Comparison of ENCODE assay signal across 26 mouse cellular contexts in genomic region chr2:12115479-12115878, GRCm38 (mm10).
DNase-seq lines count a peak whose midpoint lies in the region; ATAC-seq and TF ChIP-seq lines count a peak whose summit lies in the region.
"Had no signal": no experiment of that assay in that cellular context is flagged by ENCODE, and none has a peak within 500 bp of the region (broad histone marks: within the 10 kb centered on the region; RNA-seq: fewer than 3 reads in every experiment).

No protein-coding gene starts in this region.

- no peak overlapping the region for H3K4me2 ChIP-seq in kidney, embryonic 16.5 days (replicated peaks; ENCODE audit: low read depth, low read length)
- H3K4me2 ChIP-seq in lung, embryonic 14.5 days = no peak overlapping the region
- H3K4me2 ChIP-seq in stomach, postnatal 0 days (replicated peaks; ENCODE audit: low read depth) = no peak overlapping the region
- H3K4me2 ChIP-seq: embryonic facial prominence, embryonic 13.5 days; forebrain, embryonic 12.5 days; forebrain, embryonic 15.5 days; heart, embryonic 11.5 days; hindbrain, embryonic 12.5 days; hindbrain, embryonic 15.5 days had no signal

- H3K27ac ChIP-seq in kidney, embryonic 16.5 days (ENCODE audit: low read length) = peak overlapping the region; percentile 54; the same call in 1 of the 2 replicates
- no peak overlapping the region for H3K27ac ChIP-seq in lung, embryonic 14.5 days (ENCODE audit: low read depth)
- no peak overlapping the region; the same call in 1 of the 2 replicates for H3K27ac ChIP-seq in stomach, postnatal 0 days (replicated peaks)
- H3K27ac ChIP-seq: embryonic facial prominence, embryonic 10.5 days; embryonic facial prominence, embryonic 13.5 days; forebrain, embryonic 12.5 days; forebrain, embryonic 15.5 days; heart, adult 2 months; hindbrain, embryonic 12.5 days; hindbrain, embryonic 15.5 days had no signal

- 57% methylated on average over 2 of the region's 2 CpGs for WGBS in kidney, embryonic 16.5 days
- 43% methylated on average over 2 of the region's 2 CpGs for WGBS in lung, embryonic 14.5 days
- WGBS in stomach, postnatal 0 days = 42% methylated on average over 2 of the region's 2 CpGs

- H3K9me3 ChIP-seq in kidney, embryonic 16.5 days (ENCODE audit: low read length) = no peaks in the 10 kb centered on the region
- no peaks in the 10 kb centered on the region for H3K9me3 ChIP-seq in lung, embryonic 14.5 days (ENCODE audit: low read depth, low read length)
- no peaks in the 10 kb centered on the region for H3K9me3 ChIP-seq in stomach, postnatal 0 days (ENCODE audit: control insufficient read depth, low read length)
- H3K9me3 ChIP-seq: embryonic facial prominence, embryonic 10.5 days; embryonic facial prominence, embryonic 13.5 days; forebrain, embryonic 12.5 days; forebrain, embryonic 15.5 days; hindbrain, embryonic 12.5 days; hindbrain, embryonic 15.5 days had no signal

- no peaks in the 10 kb centered on the region for H3K4me1 ChIP-seq in kidney, embryonic 16.5 days (ENCODE audit: insufficient read depth, low read length)
- H3K4me1 ChIP-seq in lung, embryonic 14.5 days (ENCODE audit: insufficient read depth) = peaks cover 1% of the 10 kb centered on the region; the same call in 1 of the 2 replicates
- H3K4me1 ChIP-seq in stomach, postnatal 0 days (replicated peaks; ENCODE audit: control insufficient read depth, insufficient read depth) = no peaks in the 10 kb centered on the region
- H3K4me1 ChIP-seq: embryonic facial prominence, embryonic 10.5 days; embryonic facial prominence, embryonic 13.5 days; forebrain, embryonic 12.5 days; forebrain, embryonic 15.5 days; hindbrain, embryonic 12.5 days; hindbrain, embryonic 15.5 days had no signal

- TF ChIP-seq CTCF in lung, embryonic 14.5 days (IDR thresholded peaks at IDR 0.05; ENCODE audit: low read depth) = no peak
- no peak for TF ChIP-seq CTCF in stomach, postnatal 0 days (IDR thresholded peaks at IDR 0.05; ENCODE audit: low read depth)

- no peak for ATAC-seq in kidney, embryonic 16.5 days (ENCODE audit: low FRiP score, low TSS enrichment)
- no peak for ATAC-seq in lung, embryonic 14.5 days (ENCODE audit: insufficient read depth)
- ATAC-seq in granulocyte monocyte progenitor cell, adult 5-6 weeks (replicated peaks; ENCODE audit: poor library complexity, severe bottlenecking) = peak; percentile 92
- ATAC-seq in monocyte, adult 5-6 weeks (replicated peaks; ENCODE audit: insufficient number of reproducible peaks, low FRiP score, low TSS enrichment, poor library complexity, severe bottlenecking) = 0 out of 2 replicates have a peak, but pooled peaks have one; percentile 27
- ATAC-seq in stomach, postnatal 0 days (ENCODE audit: low FRiP score, low TSS enrichment) = no peak
- ATAC-seq: CD4-positive, CD25-positive, alpha-beta regulatory T cell, adult 4 months; forebrain, embryonic 15.5 days; Patski had no signal

- H3K4me3 ChIP-seq in kidney, embryonic 16.5 days (ENCODE audit: low read length) = no peak overlapping the region
- no peak overlapping the region for H3K4me3 ChIP-seq in lung, embryonic 14.5 days (ENCODE audit: low read depth, low read length)
- no peak overlapping the region for H3K4me3 ChIP-seq in stomach, postnatal 0 days (ENCODE audit: low read depth, low read length)
- H3K4me3 ChIP-seq: embryonic facial prominence, embryonic 10.5 days; embryonic facial prominence, embryonic 13.5 days; erythroblast, embryonic 14.5 days; forebrain, embryonic 12.5 days; forebrain, embryonic 15.5 days; heart, adult 2 months; hindbrain, embryonic 12.5 days; hindbrain, embryonic 15.5 days had no signal

- peaks cover 13% of the 10 kb centered on the region; the same call in 1 of the 2 replicates for H3K36me3 ChIP-seq in kidney, embryonic 16.5 days (ENCODE audit: insufficient read depth, low read length)
- H3K36me3 ChIP-seq in lung, embryonic 14.5 days (ENCODE audit: insufficient read depth) = peaks cover 5% of the 10 kb centered on the region; the same call in 1 of the 2 replicates
- H3K36me3 ChIP-seq in stomach, postnatal 0 days (ENCODE audit: control insufficient read depth, insufficient read depth, low read length) = no peaks in the 10 kb centered on the region
- H3K36me3 ChIP-seq: forebrain, embryonic 12.5 days; forebrain, embryonic 15.5 days; hindbrain, embryonic 12.5 days; hindbrain, embryonic 15.5 days had no signal

- H3K9ac ChIP-seq in kidney, embryonic 16.5 days (replicated peaks; ENCODE audit: low read length) = no peak overlapping the region
- H3K9ac ChIP-seq in lung, embryonic 14.5 days = no peak overlapping the region
- H3K9ac ChIP-seq in stomach, postnatal 0 days (ENCODE audit: low read length) = no peak overlapping the region
- H3K9ac ChIP-seq: embryonic facial prominence, embryonic 13.5 days; forebrain, embryonic 12.5 days; forebrain, embryonic 15.5 days; hindbrain, embryonic 12.5 days; hindbrain, embryonic 15.5 days had no signal

- no peaks in the 10 kb centered on the region for H3K27me3 ChIP-seq in kidney, embryonic 16.5 days (ENCODE audit: insufficient read depth, low read length)
- no peaks in the 10 kb centered on the region for H3K27me3 ChIP-seq in lung, embryonic 14.5 days (ENCODE audit: insufficient read depth, low read length)
- no peaks in the 10 kb centered on the region for H3K27me3 ChIP-seq in stomach, postnatal 0 days (ENCODE audit: control insufficient read depth, insufficient read depth, low read length)
- H3K27me3 ChIP-seq: embryonic facial prominence, embryonic 13.5 days; forebrain, embryonic 12.5 days; forebrain, embryonic 15.5 days; hindbrain, embryonic 12.5 days; hindbrain, embryonic 15.5 days; Patski had no signal

- DNase-seq in kidney, adult 11 months = no peak
- peak; percentile 35 for DNase-seq in lung, embryonic 14.5 days
- DNase-seq in lung, postnatal 36 days = no peak
- DNase-seq in B cell, adult 2 months = no peak
- no peak for DNase-seq in stomach, postnatal 0 days (ENCODE audit: low spot score)
- DNase-seq: adrenal gland, postnatal 10 days; adrenal gland, postnatal 36 days; cerebellum, adult 18-20 months; cerebellum, adult 9-10 months; cerebellum, postnatal 14 days; embryo, embryonic 11 days; gastrocnemius, postnatal 25 days; heart, adult 2 months had no signal

- TF ChIP-seq EP300 in stomach, postnatal 0 days (optimal IDR thresholded peaks at IDR 0.05) = no peak

Comparison
In these comparisons a context has a peak if more than half of its experiments do, and no peak if none do; other contexts are left out.
1. ATAC-seq: peak in granulocyte monocyte progenitor cell, adult 5-6 weeks (single experiment) and monocyte, adult 5-6 weeks (single experiment); none in kidney, embryonic 16.5 days (single experiment), lung, embryonic 14.5 days (single experiment) and stomach, postnatal 0 days (single experiment).